Mouse (Mus musculus) lung, embryonic 15.5 days (tissue): ENCODE data around the gene Chrna9. TPM values are rescaled to one million over a fixed set of nuclear protein-coding genes. Genes with fewer than 3 reads are reported as not detected.
"Not testable (repeated sequence)": the region's sequence is repeated elsewhere in the genome, so short reads cannot be mapped to it uniquely, and the experiment has no call there.

ENCODE experiments used
- ATAC-seq: fragments of 200-750 bp; cut with Nextera tagmentation; 2 replicates; pipeline ENCODE4 v1.8.0; 2017; ENCODE audit warnings: moderate number of reproducible peaks, borderline replicate concordance; ENCODE audit not compliant: low FRiP score, low TSS enrichment; ENCODE audit errors: extremely low read depth
- H3K27ac ChIP-seq: fragments of 300-500 bp; sonication (generic); 2 replicates; pipeline ENCODE4 v1.5.1; 2015; ENCODE audit warnings: moderate library complexity, mild to moderate bottlenecking, inconsistent platforms
- H3K27me3 ChIP-seq: fragments of 300-500 bp; sonication (generic); 2 replicates; pipeline ENCODE4 v1.6.1; 2015; ENCODE audit warnings: inconsistent platforms
- H3K36me3 ChIP-seq: fragments of 300-500 bp; sonication (generic); 2 replicates; pipeline ENCODE4 v1.6.1; 2015; ENCODE audit warnings: inconsistent platforms
- H3K4me1 ChIP-seq: fragments of 300-500 bp; sonication (generic); 2 replicates; pipeline ENCODE4 v1.6.1; 2015; ENCODE audit warnings: inconsistent platforms
- H3K4me2 ChIP-seq: fragments of 300-500 bp; sonication (generic); 2 replicates; pipeline ENCODE4 v1.6.1; 2015; ENCODE audit warnings: inconsistent platforms, mild to moderate bottlenecking, moderate library complexity
- H3K4me3 ChIP-seq: fragments of 300-500 bp; sonication (generic); 2 replicates; pipeline ENCODE4 v1.5.1; 2015; ENCODE audit warnings: mild to moderate bottlenecking, inconsistent platforms
- H3K9ac ChIP-seq: fragments of 300-500 bp; sonication (generic); 2 replicates; pipeline ENCODE4 v1.6.1; 2015; ENCODE audit warnings: inconsistent platforms
- H3K9me3 ChIP-seq: fragments of 300-500 bp; sonication (generic); 2 replicates; pipeline ENCODE4 v1.6.1; 2016; ENCODE audit warnings: inconsistent platforms
- WGBS: fragments of 180-500 bp; shearing (Covaris S2); methylation state at CpG from one replicate; pipeline ENCODE4 v1.1.7; 2015; 5-methylcytosine and 5-hydroxymethylcytosine counted together
- polyA plus RNA-seq: library from polyadenylated mRNA; unstranded; fragments of >200 nt; fragmentation: Nextera tagmentation; extraction: Ambion mirVana; gene quantifications from 2 replicates; pipeline ENCODE4 v1.2.1, GENCODE M21; 2015

Gene Chrna9
- polyA plus RNA-seq, 1 experiment from 2014 or later: 1.0 TPM

- Histone ChIP-seq H3K27me3 (no peaks in the 10 kb centered on the region), H3K27ac (no peak overlapping the region), H3K36me3 (no peaks in the 10 kb centered on the region), H3K4me2 (no peak overlapping the region), H3K9ac (no peak overlapping the region), H3K4me1 (no peaks in the 10 kb centered on the region), H3K9me3 (no peaks in the 10 kb centered on the region), H3K4me3 (no peak overlapping the region)
- WGBS: 63% methylated on average over 7 of the region's 7 CpGs
- no peak for ATAC-seq
Measured at GRCm38 (mm10) chr5:65965771-65966279, 31.1 kb downstream of the Chrna9 start.

GRCm38 (mm10) chr5:65967091-65967490 lies 32.4 kb downstream of the Chrna9 start:
- Histone ChIP-seq H3K4me3 (no peak overlapping the region), H3K4me1 (no peaks in the 10 kb centered on the region), H3K9ac (no peak overlapping the region), H3K4me2 (no peak overlapping the region), H3K27ac (no peak overlapping the region), H3K27me3 (no peaks in the 10 kb centered on the region), H3K36me3 (no peaks in the 10 kb centered on the region), H3K9me3 (no peaks in the 10 kb centered on the region)
- 61% methylated on average over 12 of the region's 12 CpGs for WGBS
- no peak for ATAC-seq

- Histone ChIP-seq H3K4me2 (no peak overlapping the region), H3K27ac (no peak overlapping the region), H3K9me3 (no peaks in the 10 kb centered on the region), H3K27me3 (no peaks in the 10 kb centered on the region), H3K36me3 (no peaks in the 10 kb centered on the region), H3K4me3 (no peak overlapping the region), H3K9ac (no peak overlapping the region), H3K4me1 (no peaks in the 10 kb centered on the region)
- 87% methylated on average over 3 of the region's 3 CpGs for WGBS
- no peak for ATAC-seq
Measured at GRCm38 (mm10) chr5:65968004-65968403, 33.3 kb downstream of the Chrna9 start.

DNA sequence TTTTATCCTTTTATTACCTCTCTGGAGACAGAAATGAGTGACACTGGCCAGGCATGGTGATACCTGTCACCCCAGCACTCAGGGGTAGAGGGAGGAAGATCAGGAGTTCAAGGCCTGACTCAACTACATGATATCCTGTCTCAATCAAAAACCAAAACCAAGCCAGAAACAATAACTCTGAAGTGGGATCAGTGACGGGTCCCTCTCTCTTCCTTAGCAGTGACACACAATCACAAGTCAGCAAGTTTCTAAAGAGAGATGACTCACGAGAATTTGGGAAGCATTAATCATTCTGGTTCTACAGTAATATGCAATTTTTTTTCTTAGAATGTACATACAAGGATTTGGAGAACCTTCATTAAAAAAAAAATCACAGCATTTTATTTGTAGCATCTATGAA lies 38.5 kb downstream of the Chrna9 start:
- Histone ChIP-seq H3K4me3 (no peak overlapping the region), H3K4me2 (no peak overlapping the region), H3K9me3 (no peaks in the 10 kb centered on the region), H3K27me3 (no peaks in the 10 kb centered on the region), H3K27ac (no peak overlapping the region), H3K9ac (no peak overlapping the region), H3K4me1 (no peaks in the 10 kb centered on the region), H3K36me3 (no peaks in the 10 kb centered on the region)
- no peak for ATAC-seq
- WGBS: 48% methylated on average over 2 of the region's 2 CpGs

DNA sequence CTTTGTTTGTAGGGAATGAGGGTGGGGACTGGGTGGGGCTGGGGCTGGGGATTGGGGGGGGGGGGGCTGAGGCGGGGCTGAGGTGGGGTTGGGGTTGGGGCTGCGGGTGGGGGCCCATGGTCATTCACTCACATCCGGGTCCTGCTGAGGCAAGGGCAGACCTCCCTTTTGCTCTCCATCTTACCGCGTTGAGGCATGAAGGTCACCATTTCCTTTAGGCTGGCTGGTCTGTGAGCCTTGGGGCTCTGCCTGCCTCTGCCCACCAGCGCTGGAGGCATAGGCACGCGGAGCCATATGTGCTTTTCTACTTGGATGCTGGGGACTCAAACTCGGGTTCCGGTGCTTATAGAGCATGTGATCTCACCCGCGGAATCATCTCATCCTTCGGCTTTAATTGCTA lies 41.0 kb downstream of the Chrna9 start:
- H3K27me3 ChIP-seq: no peaks in the 10 kb centered on the region
- no peaks in the 10 kb centered on the region for H3K36me3 ChIP-seq
- no peaks in the 10 kb centered on the region for H3K4me1 ChIP-seq
- H3K9ac ChIP-seq: no peak overlapping the region
- H3K4me3 ChIP-seq: no peak overlapping the region
- no peak overlapping the region for H3K27ac ChIP-seq
- no peak overlapping the region for H3K4me2 ChIP-seq
- no peak for ATAC-seq
- H3K9me3 ChIP-seq: no peaks in the 10 kb centered on the region
- 89% methylated on average over 13 of the region's 13 CpGs for WGBS

DNA sequence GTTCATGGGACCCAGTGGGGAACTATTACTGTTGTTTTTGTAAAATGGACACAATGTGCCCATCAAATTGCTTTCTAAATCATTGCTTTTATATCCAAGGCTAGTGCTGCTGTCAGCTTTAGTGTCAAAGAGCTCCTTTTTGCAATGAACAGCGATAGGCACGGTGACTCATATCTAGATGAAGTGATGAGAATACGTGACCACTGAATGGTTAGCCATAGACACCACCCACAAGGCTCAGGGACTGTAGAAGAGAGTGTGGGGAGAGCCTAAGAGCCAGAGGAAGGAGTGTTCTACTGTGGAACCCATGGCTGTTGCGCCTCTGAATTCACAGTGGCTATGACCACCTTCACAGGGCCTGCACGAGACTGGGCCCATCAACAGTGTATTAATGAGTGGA lies 51.7 kb downstream of the Chrna9 start:
- no peaks in the 10 kb centered on the region for H3K9me3 ChIP-seq
- no peak overlapping the region for H3K9ac ChIP-seq
- no peaks in the 10 kb centered on the region for H3K27me3 ChIP-seq
- no peaks in the 10 kb centered on the region for H3K36me3 ChIP-seq
- no peak overlapping the region for H3K27ac ChIP-seq
- no peak overlapping the region for H3K4me2 ChIP-seq
- H3K4me3 ChIP-seq: no peak overlapping the region
- 90% methylated on average over 5 of the region's 5 CpGs for WGBS
- no peaks in the 10 kb centered on the region for H3K4me1 ChIP-seq
- no peak for ATAC-seq

DNA sequence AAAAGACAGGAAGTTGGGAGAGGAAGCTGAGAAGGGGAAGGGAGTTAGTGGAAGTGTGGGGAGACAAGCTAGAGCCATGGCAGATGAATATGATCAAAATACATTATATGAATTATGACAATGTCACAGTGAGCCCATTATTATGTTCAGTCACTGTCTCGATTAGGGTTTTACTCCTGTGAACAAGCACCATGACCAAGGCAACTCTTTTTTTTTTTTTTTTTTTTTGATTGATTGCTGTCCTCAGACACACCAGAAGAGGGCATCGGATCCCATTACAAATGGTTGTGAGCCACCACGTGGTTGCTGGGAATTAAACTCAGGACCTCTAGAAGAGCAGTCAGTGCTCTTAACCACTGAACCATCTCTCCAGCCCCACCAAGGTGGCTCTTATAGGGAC lies 52.3 kb downstream of the Chrna9 start:
- H3K27ac ChIP-seq, H3K4me1 ChIP-seq, H3K9ac ChIP-seq, H3K36me3 ChIP-seq, H3K27me3 ChIP-seq, H3K4me3 ChIP-seq, ATAC-seq, H3K9me3 ChIP-seq, H3K4me2 ChIP-seq: not testable (repeated sequence)
- 71% methylated on average over 3 of the region's 3 CpGs for WGBS

DNA sequence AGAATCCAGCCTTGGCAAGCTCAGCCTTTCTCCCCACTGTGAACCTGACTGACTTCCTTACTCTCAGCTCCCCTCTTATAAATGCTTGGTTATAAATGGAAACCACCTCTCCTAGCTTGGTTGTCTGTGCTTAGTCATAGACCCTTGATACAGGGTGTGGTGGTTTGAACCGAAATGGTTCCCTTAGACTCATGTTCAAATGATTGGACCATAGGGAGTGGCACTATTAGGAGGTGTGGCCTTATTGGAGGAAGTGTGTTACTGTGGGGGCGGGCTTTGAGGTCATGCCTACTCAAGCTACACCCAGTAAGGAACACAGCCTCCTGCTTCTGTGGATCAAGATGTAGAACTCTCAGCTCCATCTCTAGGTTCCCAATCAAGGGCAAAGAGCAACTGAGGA lies 56.5 kb downstream of the Chrna9 start:
- 82% methylated on average over 2 of the region's 2 CpGs for WGBS
- Histone ChIP-seq H3K27me3 (no peaks in the 10 kb centered on the region), H3K9ac (no peak overlapping the region), H3K4me1 (no peaks in the 10 kb centered on the region), H3K36me3 (no peaks in the 10 kb centered on the region), H3K27ac (no peak overlapping the region), H3K9me3 (no peaks in the 10 kb centered on the region), H3K4me3 (no peak overlapping the region), H3K4me2 (no peak overlapping the region)
- ATAC-seq: no peak

DNA sequence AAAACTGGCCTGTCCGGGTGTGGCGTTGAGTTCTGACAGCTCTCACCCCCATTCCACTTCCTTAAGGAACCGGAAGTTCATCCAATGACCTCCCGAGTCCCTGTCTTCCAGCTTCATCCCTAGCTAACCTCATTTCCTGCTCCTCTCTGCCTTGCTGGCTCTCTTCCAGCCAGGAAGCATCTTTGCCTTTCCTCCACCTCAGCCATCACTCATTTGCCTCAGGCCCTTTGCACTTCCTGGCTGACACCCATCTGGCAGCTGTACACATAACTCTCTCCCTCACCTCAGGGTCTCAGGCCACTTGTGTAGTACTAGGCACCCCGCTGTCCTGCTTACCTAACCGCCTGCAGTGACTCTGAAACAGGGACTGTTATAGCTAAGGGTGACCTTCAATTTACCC lies 59.9 kb downstream of the Chrna9 start:
- no peak for ATAC-seq
- Histone ChIP-seq H3K9ac (no peak overlapping the region), H3K4me2 (no peak overlapping the region), H3K4me3 (no peak overlapping the region), H3K27me3 (no peaks in the 10 kb centered on the region), H3K4me1 (no peaks in the 10 kb centered on the region), H3K27ac (no peak overlapping the region), H3K9me3 (no peaks in the 10 kb centered on the region), H3K36me3 (no peaks in the 10 kb centered on the region)
- WGBS: 47% methylated on average over 6 of the region's 6 CpGs

GRCm38 (mm10) chr5:65997813-65998212 lies 63.1 kb downstream of the Chrna9 start:
- Histone ChIP-seq H3K36me3 (no peaks in the 10 kb centered on the region), H3K9ac (no peak overlapping the region), H3K4me2 (no peak overlapping the region), H3K9me3 (no peaks in the 10 kb centered on the region), H3K4me3 (no peak overlapping the region), H3K27me3 (no peaks in the 10 kb centered on the region), H3K27ac (no peak overlapping the region), H3K4me1 (no peaks in the 10 kb centered on the region)
- no peak for ATAC-seq

- no peaks in the 10 kb centered on the region for H3K27me3 ChIP-seq
- H3K9ac ChIP-seq: no peak overlapping the region
- H3K27ac ChIP-seq: no peak overlapping the region
- H3K4me1 ChIP-seq: 0 out of 2 replicates have a peak, but pooled peaks cover 5% of the 10 kb centered on the region
- WGBS: 74% methylated on average over 7 of the region's 7 CpGs
- H3K36me3 ChIP-seq: no peaks in the 10 kb centered on the region
- H3K9me3 ChIP-seq: no peaks in the 10 kb centered on the region
- no peak overlapping the region for H3K4me2 ChIP-seq
- no peak overlapping the region for H3K4me3 ChIP-seq
- ATAC-seq: no peak
Measured at GRCm38 (mm10) chr5:65999106-65999505, 64.4 kb downstream of the Chrna9 start.

GRCm38 (mm10) chr5:66000074-66000473 lies 65.4 kb downstream of the Chrna9 start:
- Histone ChIP-seq H3K36me3 (no peaks in the 10 kb centered on the region), H3K4me3 (no peak overlapping the region), H3K4me1 (0 out of 2 replicates have a peak, but pooled peaks cover 8% of the 10 kb centered on the region), H3K9ac (no peak overlapping the region), H3K9me3 (no peaks in the 10 kb centered on the region), H3K4me2 (no peak overlapping the region), H3K27me3 (no peaks in the 10 kb centered on the region), H3K27ac (peak overlapping the region; percentile 7; the same call in 1 of the 2 replicates)
- 59% methylated on average over 7 of the region's 7 CpGs for WGBS
- peak; percentile 19; the same call in 1 of the 2 replicates for ATAC-seq

- H3K36me3 ChIP-seq: no peaks in the 10 kb centered on the region
- ATAC-seq: no peak
- H3K27me3 ChIP-seq: no peaks in the 10 kb centered on the region
- 0 out of 2 replicates have a peak, but pooled peaks cover 8% of the 10 kb centered on the region for H3K4me1 ChIP-seq
- H3K27ac ChIP-seq: peak overlapping the region; percentile 7; the same call in 1 of the 2 replicates
- no peak overlapping the region for H3K9ac ChIP-seq
- H3K4me3 ChIP-seq: no peak overlapping the region
- H3K4me2 ChIP-seq: no peak overlapping the region
- no peaks in the 10 kb centered on the region for H3K9me3 ChIP-seq
- WGBS: 33% methylated on average over 6 of the region's 6 CpGs
Measured at GRCm38 (mm10) chr5:66000567-66001125, 65.9 kb downstream of the Chrna9 start.
